Mouse (Mus musculus) myocyte (in vitro differentiated cells): Measurements from ENCODE around the gene Cpt2.

Experiments
- CEBPB ChIP-seq: IDR thresholded peaks from 2 replicates; pipeline ENCODE4 v1.6.1; 2011; ENCODE audit warnings: mild to moderate bottlenecking, moderate library complexity; ENCODE audit not compliant: poor library complexity, insufficient read depth, severe bottlenecking
- E2F4 ChIP-seq: IDR thresholded peaks from one replicate; pipeline ENCODE4 v1.6.1; 2011; ENCODE audit warnings: mild to moderate bottlenecking, control low read depth, moderate library complexity; ENCODE audit not compliant: insufficient read depth
- MAX ChIP-seq: IDR thresholded peaks from one replicate; pipeline ENCODE4 v1.6.1; 2011; ENCODE audit warnings: low read depth, mild to moderate bottlenecking, control low read depth
- MYOD1 ChIP-seq, 3 experiments: IDR thresholded peaks; one replicate each; pipeline ENCODE4 v1.6.1; 2011; ENCODE audit warnings: control low read depth in 2 of 3, low read depth in 2 of 3, mild to moderate bottlenecking in 2 of 3, moderate library complexity in 1 of 3; ENCODE audit not compliant: insufficient read length in 2 of 3, control insufficient read depth in 1 of 3
- MYOG ChIP-seq, 3 experiments: IDR thresholded peaks; one replicate each; pipeline ENCODE4 v1.6.1; 2011; ENCODE audit warnings: control low read depth in 2 of 3, low read depth in 2 of 3, mild to moderate bottlenecking in 2 of 3; ENCODE audit not compliant: insufficient read length in 2 of 3, control insufficient read depth in 1 of 3, insufficient read depth in 1 of 3
- POLR2A ChIP-seq: IDR thresholded peaks from one replicate; pipeline ENCODE4 v1.6.1; 2011; ENCODE audit warnings: low read depth, mild to moderate bottlenecking, control low read depth, moderate library complexity; ENCODE audit not compliant: insufficient read length
- POLR2AphosphoS2 ChIP-seq: IDR thresholded peaks from one replicate; pipeline ENCODE4 v1.6.1; 2011; ENCODE audit warnings: low read depth, control low read depth; ENCODE audit not compliant: insufficient read length
- REST ChIP-seq: IDR thresholded peaks from one replicate; pipeline ENCODE4 v1.6.1; 2011; ENCODE audit warnings: mild to moderate bottlenecking, control low read depth, moderate library complexity; ENCODE audit not compliant: insufficient read depth, insufficient read length
- SRF ChIP-seq: IDR thresholded peaks from one replicate; pipeline ENCODE4 v1.6.1; 2011; ENCODE audit warnings: low read depth; ENCODE audit not compliant: control insufficient read depth, insufficient read length
- TCF12 ChIP-seq: IDR thresholded peaks from one replicate; pipeline ENCODE4 v1.6.1; 2011; ENCODE audit warnings: mild to moderate bottlenecking, control low read depth; ENCODE audit not compliant: poor library complexity, insufficient read depth, severe bottlenecking
- USF1 ChIP-seq: IDR thresholded peaks from one replicate; pipeline ENCODE4 v1.6.1; 2011; ENCODE audit warnings: low read depth, mild to moderate bottlenecking, control low read depth, moderate library complexity

DNA sequence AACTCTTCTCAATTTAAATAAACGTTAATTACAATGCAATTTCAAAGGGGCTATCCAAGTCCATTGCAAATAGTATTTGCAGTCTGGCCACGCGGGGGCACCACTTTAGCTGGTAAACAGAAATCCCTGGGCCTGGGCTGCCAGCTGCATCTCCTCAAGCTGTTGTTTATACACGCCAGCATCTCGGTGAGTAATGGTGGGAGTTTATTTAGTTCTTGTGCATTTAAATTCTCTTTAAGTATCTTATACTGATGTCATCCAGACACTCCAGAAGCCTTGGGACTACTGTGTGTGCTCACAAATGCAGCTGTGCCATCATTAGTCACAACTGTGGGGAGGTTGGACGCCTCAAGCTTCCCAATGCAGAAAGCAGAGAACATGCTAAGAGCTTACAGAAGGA, 13.9 kb upstream of the Cpt2 start:
- TF ChIP-seq USF1 (no peak), POLR2A (no peak), MYOD1 (IDR thresholded peaks at IDR 0.05; ENCODE audit: control insufficient read depth in 1 of 3, insufficient read length in 2 of 3, low read depth in 2 of 3) (no peak), CEBPB (no peak), MYOG (IDR thresholded peaks at IDR 0.05; ENCODE audit: control insufficient read depth in 1 of 3, insufficient read depth in 1 of 3, insufficient read length in 2 of 3, low read depth in 2 of 3) (no peak), E2F4 (no peak), POLR2AphosphoS2 (no peak), REST (no peak), SRF (no peak), MAX (no peak), TCF12 (no peak)
